Mouse (Mus musculus) megakaryocyte progenitor cell, adult 5-6 weeks (primary cell): ENCODE results near the gene Mark4. TPM values are rescaled to one million over a fixed set of nuclear protein-coding genes. Genes with fewer than 3 reads are reported as not detected.

Experiments
- ATAC-seq: replicated peaks from 2 replicates; pipeline ENCODE4 v1.8.0; 2016; ENCODE audit warnings: mild to moderate bottlenecking, moderate TSS enrichment, inconsistent platforms; ENCODE audit not compliant: poor library complexity
- total RNA-seq, 2 experiments: library from RNA; stranded (forward) in 1 of 2; stranded (reverse) in 1 of 2; fragments of 157-497, 149-512 nt in 1 of 2; fragments of 200-1000 nt in 1 of 2; gene quantifications; 2 replicates each; pipeline versions ENCODE4 v1.2.3 to v1.2.4; 2015 to 2017

Mark4 gene
- total RNA-seq, 2 experiments from 2014 or later, result 6.9 to 11.0 TPM

DNA sequence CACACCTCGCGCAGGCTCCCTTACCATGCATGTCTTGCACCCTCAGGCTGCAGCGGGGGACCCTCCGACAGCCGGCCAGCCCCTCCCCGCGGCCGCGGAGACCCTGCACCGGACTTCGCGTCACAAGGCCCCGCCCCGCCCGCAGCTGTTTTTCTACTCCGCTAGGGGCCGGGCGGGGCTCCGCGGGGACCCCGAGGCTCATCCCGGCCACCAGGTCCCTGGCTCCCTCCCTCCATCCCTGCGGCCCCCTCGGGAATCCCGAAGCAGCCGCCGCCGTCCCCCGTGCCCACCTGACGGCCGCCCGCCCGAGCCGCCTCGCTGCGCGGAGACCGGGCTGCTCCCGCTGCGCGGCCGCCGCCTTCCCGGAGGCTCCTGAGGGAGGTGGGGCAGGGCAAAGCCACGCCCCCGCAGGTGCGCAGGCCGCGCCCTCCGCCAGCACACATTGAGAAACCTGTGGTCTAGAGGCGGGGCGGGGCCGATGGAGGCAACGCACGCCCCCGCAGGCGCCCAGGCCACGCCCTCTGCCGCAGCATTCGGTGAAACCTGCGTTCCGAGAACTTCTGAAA is 54.8 kb downstream of the Mark4 start, which contains the start of gene Klc3:
Klc3 (minus strand) TSS at position 374 of the 566 bp plus-strand sequence.
- ATAC-seq, result peak; percentile 67

DNA sequence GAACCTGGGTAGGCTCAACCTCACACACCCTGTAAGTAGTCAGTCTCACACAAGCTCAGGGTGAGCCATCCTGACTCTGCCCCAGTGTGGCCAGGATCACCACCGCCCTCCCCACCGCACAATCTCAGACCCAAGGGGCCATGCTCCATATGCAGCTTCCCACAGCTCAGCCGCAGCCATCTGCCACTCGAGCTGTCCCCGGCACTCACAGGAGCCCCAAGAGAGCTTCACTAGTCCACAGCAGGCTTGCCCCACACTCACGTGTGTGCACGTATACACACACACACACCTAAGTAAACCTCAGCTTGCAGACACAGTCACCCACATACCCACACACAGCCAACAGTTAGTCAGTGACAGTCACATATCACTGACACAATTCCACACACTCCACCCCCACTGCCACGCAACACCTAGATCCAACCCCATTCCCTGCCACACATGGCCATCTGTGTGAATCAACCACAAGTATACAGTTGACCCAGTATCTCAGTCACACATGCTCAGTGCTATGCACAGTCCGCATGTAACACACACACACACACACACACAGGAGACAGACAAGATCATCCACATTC is 56.0 kb downstream of the Mark4 start:
- ATAC-seq, result no peak

DNA sequence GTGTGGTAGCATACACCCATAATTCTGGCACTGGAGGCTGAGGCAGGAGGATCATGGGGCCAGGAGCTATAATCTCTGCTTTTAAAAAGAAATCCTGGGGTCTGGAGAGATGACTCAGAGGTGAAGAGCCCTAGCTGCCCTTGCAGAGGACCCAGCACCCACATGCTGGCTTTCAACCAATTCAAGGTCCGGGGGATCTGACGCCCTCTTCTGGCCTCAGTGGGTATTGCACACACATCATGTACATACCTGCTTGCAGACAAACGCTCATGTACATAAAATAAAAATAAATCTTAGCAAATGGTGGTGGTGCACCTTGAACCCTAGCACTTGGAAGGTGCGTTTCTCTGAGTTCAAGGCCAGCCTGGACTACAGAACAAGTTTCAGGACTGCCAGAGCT is 57.7 kb downstream of the Mark4 start:
- no peak for ATAC-seq

DNA sequence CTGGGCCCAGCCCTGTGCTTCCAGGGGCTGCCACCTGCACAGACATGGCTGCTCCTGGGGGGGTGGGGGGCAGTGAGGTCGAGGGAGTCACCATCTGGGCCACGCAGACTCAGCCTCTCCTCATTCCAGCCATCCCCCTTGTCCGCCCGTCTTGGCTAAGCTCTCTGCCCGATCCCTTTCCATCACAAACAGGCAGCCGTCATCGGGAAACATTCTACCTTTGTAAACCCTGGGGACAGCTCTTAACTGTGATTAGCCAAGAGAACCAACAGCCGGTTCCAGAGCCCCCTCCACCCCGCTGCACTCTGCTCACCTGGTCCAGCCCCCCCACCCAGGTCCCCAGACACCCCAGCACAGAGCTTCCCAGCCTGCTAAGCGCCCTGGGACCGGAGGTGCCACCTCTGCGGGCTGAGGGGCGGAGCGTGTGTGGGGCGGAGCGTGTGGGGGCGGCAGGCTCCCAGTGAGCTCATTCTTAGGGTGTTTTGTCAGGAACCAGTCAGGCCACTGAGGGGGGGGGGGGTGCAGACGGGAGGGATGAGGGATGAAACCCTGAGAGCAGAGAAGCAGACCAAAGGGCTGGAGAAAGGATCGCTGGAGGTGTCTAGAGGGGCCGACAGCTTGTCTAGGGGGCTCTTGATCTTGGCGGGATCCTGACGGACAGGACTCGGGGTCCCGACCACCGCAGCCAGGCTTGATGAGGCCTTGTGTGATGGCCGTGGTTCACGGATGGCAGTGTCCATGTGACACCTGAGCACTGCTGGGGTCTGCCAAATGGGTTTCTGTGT is 58.9 kb downstream of the Mark4 start:
- ATAC-seq, result peak; percentile 70

DNA sequence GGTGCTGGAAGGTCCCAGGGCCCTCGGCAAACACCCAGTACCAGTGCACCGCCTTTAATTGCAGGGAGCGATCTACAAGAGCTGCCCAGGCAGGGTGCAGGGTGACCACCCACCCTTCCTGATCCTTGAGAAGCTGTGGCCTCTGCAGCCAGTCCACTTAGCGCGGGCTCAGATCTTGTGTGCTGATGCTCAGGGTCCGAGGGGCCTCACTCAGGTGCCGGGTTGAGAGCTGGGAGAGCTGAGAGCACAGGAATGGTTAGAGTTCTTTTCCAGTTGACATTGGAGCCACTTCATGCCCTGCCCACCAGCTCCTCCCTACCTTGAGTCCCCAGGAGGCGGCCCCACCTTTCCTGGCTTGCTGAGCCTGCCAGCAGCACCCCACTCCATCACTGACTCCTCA is 64.1 kb downstream of the Mark4 start:
- no peak for ATAC-seq

DNA sequence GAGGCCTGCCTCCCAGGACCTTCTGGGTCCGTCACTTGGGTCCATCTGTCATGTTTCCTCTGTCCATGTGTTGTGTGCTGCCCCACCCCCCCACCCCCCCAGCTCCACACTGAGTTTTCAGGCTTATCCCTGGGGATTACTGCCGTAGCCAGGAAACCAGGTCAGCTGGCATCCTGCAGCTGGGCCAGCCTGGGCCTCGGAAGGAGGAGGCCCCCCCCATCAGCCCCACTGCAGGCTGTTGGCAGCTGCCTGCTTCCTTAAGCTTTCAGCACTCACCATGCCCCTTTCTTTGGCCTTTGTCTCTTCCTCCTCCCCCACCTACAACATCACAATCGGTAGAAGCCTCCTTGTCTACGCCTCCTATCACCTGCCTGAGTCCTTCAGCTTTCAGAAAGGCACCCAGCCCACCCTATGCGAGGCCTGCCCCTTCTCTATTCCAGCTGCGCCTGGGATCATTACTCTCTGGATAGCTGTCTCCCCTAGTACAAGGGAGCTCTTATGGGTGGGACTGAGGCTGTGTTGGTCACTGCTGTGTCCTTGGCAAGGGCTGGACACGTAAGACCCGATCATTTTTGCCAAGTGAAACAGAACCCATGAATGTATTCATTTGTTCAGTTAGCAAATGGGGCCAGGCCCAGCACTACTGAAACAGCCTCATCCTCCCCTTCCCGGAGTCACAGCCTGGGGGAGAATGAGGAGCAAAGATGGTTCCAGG is 69.8 kb downstream of the Mark4 start:
- ATAC-seq, result no peak

DNA sequence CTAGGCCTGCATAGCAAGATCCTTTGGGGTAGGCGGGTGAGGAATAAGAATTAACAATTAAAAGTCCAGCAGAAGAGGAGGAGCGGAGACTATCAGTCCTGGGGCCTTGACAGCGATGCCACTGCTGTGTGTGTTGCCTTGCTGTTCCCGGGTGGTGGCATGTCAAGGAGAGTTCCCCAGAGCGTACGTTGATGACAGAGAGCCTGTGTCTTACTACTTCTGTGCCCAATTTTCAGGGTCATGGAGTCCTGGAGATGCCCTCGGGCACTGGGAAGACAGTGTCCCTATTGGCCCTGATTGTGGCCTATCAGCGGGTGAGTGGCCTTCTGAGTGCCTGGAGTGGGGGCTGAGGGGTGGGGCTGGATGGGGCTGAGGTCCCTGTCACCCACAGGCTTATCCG is 74.9 kb downstream of the Mark4 start:
- no peak for ATAC-seq

DNA sequence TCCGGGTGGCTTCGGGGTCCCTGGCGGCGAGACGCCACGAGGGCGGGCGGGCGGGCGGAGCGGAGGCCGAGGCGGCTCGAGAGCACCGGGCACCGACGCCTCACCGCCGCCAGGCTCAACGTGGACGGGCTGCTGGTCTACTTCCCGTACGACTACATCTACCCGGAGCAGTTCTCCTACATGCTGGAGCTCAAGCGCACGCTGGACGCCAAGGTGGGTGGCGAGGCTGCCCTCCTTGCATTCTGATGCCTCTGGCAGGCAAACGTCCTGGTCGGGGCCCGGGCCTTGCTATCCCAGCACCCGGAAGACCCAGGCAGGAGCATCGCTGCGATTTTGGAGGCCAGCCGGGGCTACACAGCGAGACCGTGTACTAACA is 76.5 kb downstream of the Mark4 start:
- peak; percentile 49 for ATAC-seq

DNA sequence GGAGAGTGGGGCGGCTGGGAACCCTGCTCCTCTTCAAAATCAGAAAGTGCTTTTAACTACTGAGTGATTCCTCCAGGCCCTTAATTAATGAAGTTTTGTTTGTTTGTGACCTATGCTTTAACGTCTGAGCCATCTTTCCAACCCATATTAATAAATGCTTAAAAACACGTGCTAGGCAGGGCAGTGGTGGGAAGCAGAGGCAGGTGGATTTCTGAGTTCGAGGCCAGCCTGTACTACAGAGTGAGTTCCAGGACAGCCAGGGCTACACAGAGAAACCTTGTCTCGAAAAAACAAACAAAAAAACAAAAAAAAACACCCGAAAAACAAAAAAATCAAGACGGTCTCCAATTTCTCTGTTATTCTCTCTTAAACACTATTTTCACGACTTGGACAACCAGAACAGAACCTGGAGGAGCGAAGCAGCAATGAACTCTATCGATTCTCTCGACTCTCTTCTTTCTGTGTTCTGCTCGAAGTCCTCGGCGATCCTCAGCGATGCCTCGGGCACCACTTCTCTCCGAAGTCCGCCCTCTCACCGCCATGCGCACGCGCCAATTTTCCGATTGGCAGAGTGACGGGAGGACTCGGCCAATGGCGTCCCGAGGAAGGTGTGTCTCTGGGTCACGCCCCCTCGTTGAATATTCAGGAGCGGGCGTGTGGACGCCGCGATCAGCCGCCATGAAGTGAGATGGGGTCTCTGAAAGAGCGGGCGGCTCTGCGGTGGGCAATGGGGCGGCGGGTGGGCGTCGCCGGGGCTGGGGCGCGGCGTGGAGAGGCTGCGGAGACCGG is 77.0 kb downstream of the Mark4 start, which contains the start of gene Ercc2:
Ercc2 (plus strand) TSS at position 634 of the 789 bp plus-strand sequence.
- ATAC-seq, result peak; percentile 99

DNA sequence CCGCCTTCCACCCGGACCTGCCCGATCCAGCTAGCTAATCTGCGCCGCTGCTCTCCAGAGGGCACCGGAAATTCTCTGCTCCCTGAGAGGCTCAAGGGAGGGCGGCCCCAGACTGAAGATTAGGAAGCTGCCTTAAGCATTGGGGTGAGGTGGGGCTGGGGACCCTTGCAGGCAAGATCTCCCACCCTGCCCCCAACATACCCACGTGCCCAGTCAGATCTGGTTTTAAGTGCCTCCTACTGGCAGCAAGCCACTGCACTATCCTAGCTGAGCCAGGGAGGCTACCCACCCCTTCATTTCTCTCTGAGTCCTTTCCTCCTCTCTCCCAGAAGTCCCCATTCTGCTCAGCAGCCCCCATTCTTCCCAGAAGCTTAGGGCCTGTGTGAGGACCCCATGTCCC is 80.6 kb downstream of the Mark4 start:
- no peak for ATAC-seq

DNA sequence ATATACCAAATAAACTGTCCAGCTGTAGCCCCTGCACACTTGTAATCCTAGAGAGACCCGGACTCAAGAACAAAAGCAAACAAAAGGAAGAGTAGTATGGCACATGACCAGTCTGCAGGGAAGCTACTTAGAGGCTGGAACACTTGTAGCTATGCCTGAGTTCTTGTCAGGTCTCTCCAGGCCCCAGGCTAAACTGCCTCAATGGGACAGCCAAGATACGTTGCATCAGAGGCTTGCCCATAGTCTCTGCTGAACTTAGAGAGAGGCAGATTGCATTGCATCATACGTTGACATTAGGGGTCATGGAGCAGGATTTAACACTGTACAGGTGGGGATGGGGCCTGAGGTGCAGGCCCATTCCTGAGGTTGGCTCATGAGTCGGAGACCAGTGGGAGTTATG is 82.6 kb downstream of the Mark4 start:
- ATAC-seq, result no peak

DNA sequence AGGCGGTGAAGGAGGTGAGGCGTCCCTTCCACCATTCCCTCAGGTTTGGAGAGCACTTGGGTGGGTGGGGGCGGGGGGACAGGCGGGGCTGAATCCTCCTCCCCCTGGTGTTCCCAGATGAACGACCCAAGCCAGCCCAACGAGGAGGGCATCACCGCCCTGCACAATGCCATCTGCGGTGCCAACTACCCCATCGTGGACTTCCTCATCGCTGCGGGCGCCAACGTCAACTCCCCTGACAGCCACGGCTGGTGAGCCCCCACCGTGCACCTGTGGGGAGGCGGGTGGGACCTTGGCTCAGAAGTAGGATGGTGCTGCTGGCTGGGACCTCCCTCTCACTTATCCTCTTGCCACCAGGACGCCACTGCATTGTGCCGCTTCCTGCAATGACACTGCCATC is 83.3 kb downstream of the Mark4 start:
- no peak for ATAC-seq

Other genes starting within 250 kb of the Mark4 start
- 0.12 TPM in 1 of 2 replicates, not detected in the other for gene Gpr4, start 246.3 kb downstream of the Mark4 start, total RNA-seq (2015)
- not detected in 2 replicates for gene Gpr4, start 246.3 kb downstream of the Mark4 start, total RNA-seq (2017)
- gene Opa3, start 230.5 kb downstream of the Mark4 start, total RNA-seq (2015), result 12.4 and 16.1 TPM in 2 replicates
- 19.9 and 25.0 TPM in 2 replicates for gene Opa3, start 230.5 kb downstream of the Mark4 start, total RNA-seq (2017)
- 46.7 and 49.6 TPM in 2 replicates for gene Vasp, start 187.0 kb downstream of the Mark4 start, total RNA-seq (2015)
- 71.0 and 73.0 TPM in 2 replicates for gene Vasp, start 187.0 kb downstream of the Mark4 start, total RNA-seq (2017)
- gene Ppm1n, start 178.8 kb downstream of the Mark4 start, total RNA-seq (2015), result 0.20 TPM in 1 of 2 replicates, not detected in the other
- not detected in 2 replicates for gene Ppm1n, start 178.8 kb downstream of the Mark4 start, total RNA-seq (2017)
- not detected in 2 replicates for gene Rtn2, start 176.2 kb downstream of the Mark4 start, total RNA-seq (2015)
- not detected in 2 replicates for gene Rtn2, start 176.2 kb downstream of the Mark4 start, total RNA-seq (2017)
- gene Fosb, start 148.8 kb downstream of the Mark4 start, total RNA-seq (2015), result 18.2 and 28.4 TPM in 2 replicates
- gene Fosb, start 148.8 kb downstream of the Mark4 start, total RNA-seq (2017), result 12.7 and 13.2 TPM in 2 replicates
- gene Ercc1, start 114.0 kb downstream of the Mark4 start, total RNA-seq (2015), result 26.5 and 32.3 TPM in 2 replicates
- gene Ercc1, start 114.0 kb downstream of the Mark4 start, total RNA-seq (2017), result 24.4 and 29.8 TPM in 2 replicates
- gene Cd3eap, start 99.3 kb downstream of the Mark4 start, total RNA-seq (2015), result 11.1 and 13.6 TPM in 2 replicates
- gene Cd3eap, start 99.3 kb downstream of the Mark4 start, total RNA-seq (2017), result 24.8 and 27.4 TPM in 2 replicates
- 6.3 and 7.2 TPM in 2 replicates for gene Ppp1r13l, start 99.1 kb downstream of the Mark4 start, total RNA-seq (2015)
- gene Ppp1r13l, start 99.1 kb downstream of the Mark4 start, total RNA-seq (2017), result 0.74 and 1.2 TPM in 2 replicates
- gene Ercc2, start 76.8 kb downstream of the Mark4 start, total RNA-seq (2015), result 10.7 and 11.2 TPM in 2 replicates
- gene Ercc2, start 76.8 kb downstream of the Mark4 start, total RNA-seq (2017), result 26.5 and 31.6 TPM in 2 replicates
- not detected in 2 replicates for gene Klc3, start 54.7 kb downstream of the Mark4 start, total RNA-seq (2015)
- gene Klc3, start 54.7 kb downstream of the Mark4 start, total RNA-seq (2017), result 0.10 TPM in 1 of 2 replicates, not detected in the other
- 0.71 and 0.94 TPM in 2 replicates for gene Ckm, start 54.0 kb downstream of the Mark4 start, total RNA-seq (2015)
- 1.4 and 2.0 TPM in 2 replicates for gene Ckm, start 54.0 kb downstream of the Mark4 start, total RNA-seq (2017)
- gene Exoc3l2, start 4.5 kb upstream of the Mark4 start, total RNA-seq (2015), result 0.54 and 0.57 TPM in 2 replicates
- 0.62 and 1.3 TPM in 2 replicates for gene Exoc3l2, start 4.5 kb upstream of the Mark4 start, total RNA-seq (2017)
- 2.9 and 3.3 TPM in 2 replicates for gene Bloc1s3, start 49.5 kb upstream of the Mark4 start, total RNA-seq (2015)
- gene Bloc1s3, start 49.5 kb upstream of the Mark4 start, total RNA-seq (2017), result 1.3 and 1.5 TPM in 2 replicates
- 55.2 and 58.3 TPM in 2 replicates for gene Trappc6a, start 49.6 kb upstream of the Mark4 start, total RNA-seq (2015)
- 26.1 and 39.5 TPM in 2 replicates for gene Trappc6a, start 49.6 kb upstream of the Mark4 start, total RNA-seq (2017)
- not detected in 2 replicates for gene Nkpd1, start 59.0 kb upstream of the Mark4 start, total RNA-seq (2015)
- 0.17 and 0.34 TPM in 2 replicates for gene Nkpd1, start 59.0 kb upstream of the Mark4 start, total RNA-seq (2017)
- gene Ppp1r37, start 104.3 kb upstream of the Mark4 start, total RNA-seq (2015), result 11.0 and 11.7 TPM in 2 replicates
- gene Ppp1r37, start 104.3 kb upstream of the Mark4 start, total RNA-seq (2017), result 13.4 and 18.1 TPM in 2 replicates
- 5.9 and 6.8 TPM in 2 replicates for gene Zfp296, start 118.5 kb upstream of the Mark4 start, total RNA-seq (2015)
- 2.8 and 4.4 TPM in 2 replicates for gene Zfp296, start 118.5 kb upstream of the Mark4 start, total RNA-seq (2017)
- gene Gemin7, start 118.8 kb upstream of the Mark4 start, total RNA-seq (2015), result 65.5 and 73.4 TPM in 2 replicates
- 33.5 and 36.9 TPM in 2 replicates for gene Gemin7, start 118.8 kb upstream of the Mark4 start, total RNA-seq (2017)
- 9.6 and 11.7 TPM in 2 replicates for gene Clasrp, start 145.7 kb upstream of the Mark4 start, total RNA-seq (2015)
- 30.2 and 32.6 TPM in 2 replicates for gene Clasrp, start 145.7 kb upstream of the Mark4 start, total RNA-seq (2017)
- 0.22 TPM in 1 of 2 replicates, not detected in the other for gene Relb, start 170.6 kb upstream of the Mark4 start, total RNA-seq (2015)
- gene Relb, start 170.6 kb upstream of the Mark4 start, total RNA-seq (2017), result 0.74 and 2.5 TPM in 2 replicates
- gene Clptm1, start 206.2 kb upstream of the Mark4 start, total RNA-seq (2015), result 47.3 and 57.1 TPM in 2 replicates
- 25.7 and 30.0 TPM in 2 replicates for gene Clptm1, start 206.2 kb upstream of the Mark4 start, total RNA-seq (2017)
- 1.7 and 2.7 TPM in 2 replicates for gene Apoc2, start 219.1 kb upstream of the Mark4 start, total RNA-seq (2015)
- 2.2 and 5.2 TPM in 2 replicates for gene Apoc2, start 219.1 kb upstream of the Mark4 start, total RNA-seq (2017)
- not detected in 2 replicates for gene Gm44805, start 222.6 kb upstream of the Mark4 start, total RNA-seq (2015)
- not detected in 2 replicates for gene Gm44805, start 222.6 kb upstream of the Mark4 start, total RNA-seq (2017)
- gene Apoc4, start 222.7 kb upstream of the Mark4 start, total RNA-seq (2015), result not detected in 2 replicates
- gene Apoc4, start 222.7 kb upstream of the Mark4 start, total RNA-seq (2017), result not detected in 2 replicates
- 0.79 and 2.0 TPM in 2 replicates for gene Apoc1, start 233.8 kb upstream of the Mark4 start, total RNA-seq (2015)
- gene Apoc1, start 233.8 kb upstream of the Mark4 start, total RNA-seq (2017), result 1.1 and 6.4 TPM in 2 replicates
- gene Apoe, start 240.4 kb upstream of the Mark4 start, total RNA-seq (2015), result 18.7 and 27.5 TPM in 2 replicates
- gene Apoe, start 240.4 kb upstream of the Mark4 start, total RNA-seq (2017), result 110 and 130 TPM in 2 replicates